Mouse (Mus musculus) right cerebral cortex, adult 18-20 months (tissue): ENCODE results near the gene Slc25a3.

Source experiments
- DNase-seq: peaks from one replicate; pipeline ENCODE4 v3.0.0; 2022; ENCODE audit warnings: mixed read lengths

The Slc25a3 gene

GRCm38 (mm10) chr10:91141564-91141963 is 17.7 kb upstream of the Slc25a3 start:
- DNase-seq: no peak

GRCm38 (mm10) chr10:91139148-91139766 is 15.4 kb upstream of the Slc25a3 start:
- DNase-seq: no peak

- no peak for DNase-seq
Measured at GRCm38 (mm10) chr10:91138317-91138716, 14.5 kb upstream of the Slc25a3 start.

GRCm38 (mm10) chr10:91137400-91137799 is 13.5 kb upstream of the Slc25a3 start:
- no peak for DNase-seq

GRCm38 (mm10) chr10:91135302-91135972 is 11.6 kb upstream of the Slc25a3 start:
- no peak for DNase-seq

DNA sequence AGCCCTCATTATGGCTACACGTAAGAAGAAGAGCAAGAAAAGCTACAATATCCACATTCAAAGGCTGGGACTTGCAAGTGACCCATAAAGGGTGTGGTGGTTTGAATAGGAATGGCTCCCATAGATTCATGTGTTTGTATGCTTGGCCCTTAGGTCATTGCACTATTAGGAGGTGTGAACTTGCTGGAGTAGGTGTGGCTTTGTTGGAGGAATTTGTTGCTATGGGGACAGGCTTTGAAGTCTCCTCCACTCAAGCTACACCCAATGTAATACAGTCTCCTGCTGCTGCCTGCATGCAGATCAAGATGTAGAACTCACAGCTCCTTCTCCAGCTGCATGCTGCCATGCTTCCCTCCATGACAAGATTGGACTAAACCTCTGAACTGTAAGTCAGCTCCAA is 7.7 kb upstream of the Slc25a3 start:
- no peak for DNase-seq

- no peak for DNase-seq
Measured at GRCm38 (mm10) chr10:91130792-91131191, 6.9 kb upstream of the Slc25a3 start.

DNA sequence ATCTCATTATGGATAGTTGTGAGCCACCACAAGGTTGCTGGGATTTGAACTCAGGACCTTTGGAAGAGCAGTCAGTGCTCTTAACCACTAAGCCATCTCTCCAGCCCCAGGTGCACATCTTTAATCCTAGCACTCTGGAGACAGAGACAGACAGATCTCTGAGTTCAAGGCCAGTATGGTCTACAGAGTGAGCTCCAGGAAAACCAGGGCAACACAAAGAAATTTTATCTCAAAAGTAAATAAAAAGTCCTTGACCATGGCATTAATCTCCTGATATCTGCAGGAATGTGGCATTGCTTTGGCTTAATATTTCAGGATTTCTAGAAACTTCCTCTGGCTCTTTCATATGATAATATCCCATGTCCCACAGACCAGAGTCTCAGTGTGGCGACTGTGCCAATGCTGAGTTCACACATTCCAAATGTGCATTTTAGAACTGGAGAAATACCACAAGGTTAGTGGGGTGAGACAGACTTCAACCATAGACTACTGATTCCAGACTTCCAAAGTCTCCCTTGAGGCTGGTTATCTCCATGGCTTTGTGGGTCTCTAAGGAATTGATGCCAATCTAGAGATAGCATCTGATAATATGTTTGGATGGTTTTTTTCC is 4.8 kb upstream of the Slc25a3 start:
- no peak for DNase-seq

DNA sequence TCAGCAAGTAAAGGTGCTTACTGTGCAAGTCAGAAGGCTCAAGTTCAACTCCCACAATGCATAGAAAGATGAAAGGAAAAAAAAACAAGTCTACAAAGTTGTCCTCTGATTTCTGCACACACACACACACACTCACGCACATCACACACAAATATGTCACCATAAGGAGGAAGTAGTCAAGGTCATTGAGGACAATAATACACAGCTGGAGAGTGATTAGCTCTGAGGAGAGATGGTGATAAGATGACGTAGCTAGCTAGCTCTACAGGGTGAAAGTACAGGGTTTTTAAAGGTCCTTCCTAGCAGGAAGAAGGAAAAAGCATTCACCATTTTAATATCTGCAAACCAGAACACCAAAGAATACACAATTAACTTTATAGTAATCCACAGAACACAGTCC is 3.5 kb upstream of the Slc25a3 start:
- no peak for DNase-seq

- DNase-seq: no peak
Measured at GRCm38 (mm10) chr10:91126618-91127355, 2.9 kb upstream of the Slc25a3 start.

DNA sequence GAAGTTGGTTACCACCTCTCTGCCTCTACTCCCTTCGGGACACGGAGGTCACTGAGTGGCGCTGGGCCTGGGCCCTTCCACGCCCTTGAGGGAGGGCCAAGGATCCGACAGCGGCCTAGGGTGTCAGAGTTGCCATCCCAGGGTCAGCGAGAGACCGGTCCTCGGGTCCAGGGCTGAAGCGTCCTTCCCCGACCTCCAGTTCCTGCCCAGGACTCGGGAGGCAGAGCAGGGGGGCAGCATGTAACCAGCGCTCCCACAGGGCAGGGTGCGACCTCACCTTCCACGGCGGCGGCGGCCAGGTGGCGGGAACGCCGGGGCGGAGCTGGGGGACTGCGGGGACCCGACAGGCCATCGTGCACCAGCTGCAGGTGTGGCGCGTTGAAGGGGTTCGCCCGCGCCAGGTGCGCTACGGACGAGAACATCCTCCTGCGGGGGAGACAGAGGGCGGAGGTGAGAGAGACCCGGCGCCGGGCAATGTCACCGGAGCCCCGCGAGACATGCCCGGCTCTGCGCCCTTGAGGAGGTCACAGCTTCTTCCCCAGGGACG is 505 bp downstream of the Slc25a3 start:
- DNase-seq: no peak

DNA sequence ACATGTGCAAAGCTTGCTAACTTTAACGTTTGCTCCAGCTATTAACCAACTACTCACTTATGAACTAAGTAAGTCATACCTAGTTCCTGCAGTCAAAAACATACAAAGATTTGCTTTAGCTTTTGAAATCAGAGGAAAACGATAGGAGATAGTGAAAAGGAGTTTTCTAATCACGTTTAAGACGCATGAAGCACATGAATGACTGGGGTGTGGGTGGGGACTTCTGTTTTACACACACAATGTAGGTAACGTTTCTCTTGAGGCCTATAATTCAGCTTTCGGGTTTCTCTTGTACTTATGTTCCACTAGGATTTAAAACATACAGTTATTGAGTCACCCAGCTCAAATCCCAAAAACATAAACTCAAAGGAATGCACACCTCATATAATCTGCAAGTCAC is 1.2 kb downstream of the Slc25a3 start:
- DNase-seq: no peak

GRCm38 (mm10) chr10:91116958-91117357 is 6.9 kb downstream of the Slc25a3 start:
- DNase-seq: no peak

GRCm38 (mm10) chr10:91109841-91110240 is 14.0 kb downstream of the Slc25a3 start:
- DNase-seq: no peak

- DNase-seq: no peak
Measured at GRCm38 (mm10) chr10:91105981-91106380, 17.9 kb downstream of the Slc25a3 start.

GRCm38 (mm10) chr10:91102799-91103590 is 20.9 kb downstream of the Slc25a3 start:
- DNase-seq: no peak

DNA sequence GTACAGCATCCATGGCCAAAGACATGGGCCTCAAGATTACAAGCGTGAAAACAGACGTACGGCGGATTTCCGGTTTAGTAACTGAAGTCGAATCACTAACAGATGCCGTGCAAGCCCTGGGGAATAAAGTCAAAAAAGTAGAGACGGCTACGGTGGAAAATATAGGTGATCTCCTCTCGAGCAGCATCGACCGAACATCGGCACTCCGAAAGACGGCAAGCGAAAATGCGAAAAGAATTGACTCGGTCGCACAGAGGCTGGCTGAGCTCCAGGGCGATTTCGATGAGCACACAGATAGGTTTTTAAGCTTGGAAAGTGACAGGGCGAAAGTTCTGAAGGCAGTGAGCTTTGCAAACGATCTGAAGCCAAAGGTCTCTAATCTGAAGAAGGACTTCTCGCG is 21.9 kb downstream of the Slc25a3 start:
- DNase-seq: no peak

- DNase-seq: no peak
Measured at GRCm38 (mm10) chr10:91100101-91100500, 23.8 kb downstream of the Slc25a3 start.

DNA sequence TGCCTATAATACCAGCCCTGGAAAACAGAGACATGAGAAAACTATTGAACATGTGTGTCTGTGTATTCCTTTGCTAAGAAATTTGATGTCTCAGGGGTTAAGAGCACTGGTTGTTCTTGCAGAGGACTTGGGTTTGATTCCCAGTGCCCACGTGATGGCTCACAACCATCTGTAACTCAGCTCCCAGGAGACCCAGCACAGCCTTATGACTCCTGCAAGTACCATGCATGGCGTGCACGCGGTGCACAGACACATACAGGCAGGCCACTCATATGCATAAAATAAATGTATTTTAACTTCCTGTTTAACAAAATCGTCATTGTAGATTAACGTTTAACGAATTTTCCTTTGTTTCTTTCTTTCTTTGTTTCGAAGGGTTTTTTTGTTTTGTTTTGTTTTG is 25.8 kb downstream of the Slc25a3 start:
- no peak for DNase-seq

- no peak for DNase-seq
Measured at GRCm38 (mm10) chr10:91094251-91095104, 29.4 kb downstream of the Slc25a3 start.

- no peak for DNase-seq
Measured at GRCm38 (mm10) chr10:91092812-91093211, 31.0 kb downstream of the Slc25a3 start.
